Comparison of ENCODE assay signal across 29 mouse cellular contexts in genomic region chr12:86135691-86136090, GRCm38 (mm10). TPM values are rescaled to one million over a fixed set of nuclear protein-coding genes. Genes with fewer than 3 reads are reported as not detected.
A peak's percentile ranks its signal among the peaks of the same experiment; 100 is the strongest.
DNase-seq lines count a peak whose midpoint lies in the region; ATAC-seq lines count a peak whose summit lies in the region.
"Had no signal": no experiment of that assay in that cellular context is flagged by ENCODE, and none has a peak within 500 bp of the region (broad histone marks: within the 10 kb centered on the region; RNA-seq: fewer than 3 reads in every experiment).

No protein-coding gene starts in this region.

- 65% methylated on average over 4 of the region's 4 CpGs for WGBS in heart, embryonic 11.5 days (ENCODE audit: insufficient replicate concordance)
- 84% methylated on average over 4 of the region's 4 CpGs for WGBS in forebrain, embryonic 10.5 days

- peak overlapping the region; percentile 46 for H3K9ac ChIP-seq in heart, embryonic 11.5 days (ENCODE audit: low read depth, low read length)
- H3K9ac ChIP-seq: embryonic facial prominence, embryonic 12.5 days; embryonic facial prominence, embryonic 15.5 days; forebrain, embryonic 13.5 days; heart, embryonic 12.5 days; heart, embryonic 15.5 days; hindbrain, embryonic 15.5 days had no signal

- peaks cover 2% of the 10 kb centered on the region; the same call in 1 of the 2 replicates for H3K36me3 ChIP-seq in heart, embryonic 11.5 days (ENCODE audit: control insufficient read depth, insufficient read depth, low read length)
- H3K36me3 ChIP-seq in forebrain, embryonic 10.5 days (replicated peaks): peaks cover 25% of the 10 kb centered on the region
- H3K36me3 ChIP-seq: embryonic facial prominence, embryonic 12.5 days; embryonic facial prominence, embryonic 15.5 days; G1E had no signal

- peaks cover 14% of the 10 kb centered on the region for H3K4me1 ChIP-seq in heart, embryonic 11.5 days (ENCODE audit: control insufficient read depth, insufficient read depth, low read length)
- peaks cover 19% of the 10 kb centered on the region for H3K4me1 ChIP-seq in forebrain, embryonic 10.5 days
- H3K4me1 ChIP-seq: embryonic facial prominence, embryonic 12.5 days; embryonic facial prominence, embryonic 15.5 days; hindbrain, embryonic 15.5 days had no signal

- ATAC-seq in heart, embryonic 11.5 days (replicated peaks; ENCODE audit: insufficient number of reproducible peaks, low FRiP score, low TSS enrichment): no peak
- ATAC-seq in megakaryocyte progenitor cell, adult 5-6 weeks (replicated peaks; ENCODE audit: poor library complexity): 0 out of 2 replicates have a peak, but pooled peaks have one; percentile 23
- ATAC-seq: activated CD4-positive, CD25-positive, alpha-beta regulatory T cell, adult 4 months; forebrain, embryonic 13.5 days; forebrain, embryonic 16.5 days; intestine, postnatal 0 days had no signal

- H3K27ac ChIP-seq in heart, embryonic 11.5 days (ENCODE audit: low read depth, low read length): no peak overlapping the region
- no peak overlapping the region for H3K27ac ChIP-seq in forebrain, embryonic 10.5 days
- H3K27ac ChIP-seq: embryonic facial prominence, embryonic 12.5 days; embryonic facial prominence, embryonic 15.5 days; forebrain, embryonic 13.5 days; gastrocnemius, adult 2 months; heart, embryonic 15.5 days; hindbrain, embryonic 15.5 days had no signal

- H3K27me3 ChIP-seq in heart, embryonic 11.5 days (ENCODE audit: control insufficient read depth, insufficient read depth, low read length): no peaks in the 10 kb centered on the region
- H3K27me3 ChIP-seq in forebrain, embryonic 10.5 days (ENCODE audit: poor library complexity, severe bottlenecking): no peaks in the 10 kb centered on the region
- H3K27me3 ChIP-seq: embryonic facial prominence, embryonic 12.5 days; embryonic facial prominence, embryonic 15.5 days; forebrain, embryonic 13.5 days; heart, embryonic 12.5 days; heart, embryonic 15.5 days; hindbrain, embryonic 15.5 days had no signal

- no peak overlapping the region for H3K4me2 ChIP-seq in heart, embryonic 11.5 days
- H3K4me2 ChIP-seq: embryonic facial prominence, embryonic 12.5 days; embryonic facial prominence, embryonic 15.5 days; forebrain, embryonic 13.5 days; heart, embryonic 15.5 days; hindbrain, embryonic 15.5 days had no signal

- no peak overlapping the region for H3K4me3 ChIP-seq in heart, embryonic 11.5 days (ENCODE audit: low read depth, low read length)
- no peak overlapping the region for H3K4me3 ChIP-seq in forebrain, embryonic 10.5 days
- H3K4me3 ChIP-seq: embryonic facial prominence, embryonic 12.5 days; embryonic facial prominence, embryonic 15.5 days; forebrain, embryonic 13.5 days; gastrocnemius, adult 2 months; heart, embryonic 12.5 days; heart, embryonic 15.5 days; hindbrain, embryonic 15.5 days had no signal

- H3K9me3 ChIP-seq in heart, embryonic 11.5 days (replicated peaks; ENCODE audit: control insufficient read depth, low read length): no peaks in the 10 kb centered on the region
- H3K9me3 ChIP-seq in forebrain, embryonic 10.5 days: no peaks in the 10 kb centered on the region
- H3K9me3 ChIP-seq: embryonic facial prominence, embryonic 12.5 days; embryonic facial prominence, embryonic 15.5 days; forebrain, embryonic 13.5 days; heart, embryonic 12.5 days; heart, embryonic 15.5 days; hindbrain, embryonic 15.5 days had no signal

- no peak for DNase-seq in heart, adult 9 months (ENCODE audit: low spot score in 2 of 2)
- peak; percentile 15 for DNase-seq in Muller cell, postnatal 12 days (ENCODE audit: inconsistent ontology term)
- peak; percentile 28 for DNase-seq in adipocyte (ENCODE audit: low spot score)
- DNase-seq in urinary bladder, postnatal 25 days (ENCODE audit: low spot score): no peak
- no peak for DNase-seq in forebrain, embryonic 10.5 days (ENCODE audit: extremely low spot score, low spot score)
- DNase-seq: adrenal gland, postnatal 10 days; adrenal gland, postnatal 36 days; B cell, adult 2 months; cerebellum, adult 11 months; cerebellum, adult 2 months; cerebellum, adult 9-11 months; cerebellum, postnatal 25 days; gastrocnemius, adult 2 months; gastrocnemius, postnatal 25 days; heart, adult 18-20 months; heart, postnatal 10 days; heart, postnatal 36 days had no signal

RNA-seq across cellular contexts. Expression of gene Ift43, which starts 53.4 kb away (rescaled TPM):
- 113 and 124 TPM in 2 replicates for polyA plus RNA-seq in heart, embryonic 11.5 days (2014; fragmentation: Nextera tagmentation; extraction: Ambion mirVana)
- total RNA-seq in megakaryocyte progenitor cell, adult 5-6 weeks (2015): 0.57 TPM in 1 of 2 replicates, not detected in the other
- total RNA-seq in megakaryocyte progenitor cell, adult 5-6 weeks (2017): 1.2 TPM in 1 of 2 replicates, not detected in the other
- 73.7 and 77.5 TPM in 2 replicates for polyA plus RNA-seq in forebrain, embryonic 10.5 days (2016; fragmentation: Nextera tagmentation; extraction: Ambion mirVana)

RNA-seq across cellular contexts. Expression of gene Tgfb3, which starts 56.9 kb away (rescaled TPM):
- 9.2 and 11.8 TPM in 2 replicates for polyA plus RNA-seq in heart, embryonic 11.5 days (2014; fragmentation: Nextera tagmentation; extraction: Ambion mirVana)
- not detected in 2 replicates for total RNA-seq in megakaryocyte progenitor cell, adult 5-6 weeks (2015)
- total RNA-seq in megakaryocyte progenitor cell, adult 5-6 weeks (2017): 0.17 TPM in 1 of 2 replicates, not detected in the other
- polyA plus RNA-seq in forebrain, embryonic 10.5 days (2016; fragmentation: Nextera tagmentation; extraction: Ambion mirVana): 5.7 and 6.1 TPM in 2 replicates

Comparison
In these comparisons a context has a peak if more than half of its experiments do, and no peak if none do; other contexts are left out.
1. DNase-seq: peak in Muller cell, postnatal 12 days (single experiment) and adipocyte (single experiment); none in heart, adult 9 months (0 of 2), urinary bladder, postnatal 25 days (single experiment) and forebrain, embryonic 10.5 days (single experiment).